Mouse (Mus musculus): Measurements from ENCODE around the gene Vamp2.

Vamp2 gene

DNA sequence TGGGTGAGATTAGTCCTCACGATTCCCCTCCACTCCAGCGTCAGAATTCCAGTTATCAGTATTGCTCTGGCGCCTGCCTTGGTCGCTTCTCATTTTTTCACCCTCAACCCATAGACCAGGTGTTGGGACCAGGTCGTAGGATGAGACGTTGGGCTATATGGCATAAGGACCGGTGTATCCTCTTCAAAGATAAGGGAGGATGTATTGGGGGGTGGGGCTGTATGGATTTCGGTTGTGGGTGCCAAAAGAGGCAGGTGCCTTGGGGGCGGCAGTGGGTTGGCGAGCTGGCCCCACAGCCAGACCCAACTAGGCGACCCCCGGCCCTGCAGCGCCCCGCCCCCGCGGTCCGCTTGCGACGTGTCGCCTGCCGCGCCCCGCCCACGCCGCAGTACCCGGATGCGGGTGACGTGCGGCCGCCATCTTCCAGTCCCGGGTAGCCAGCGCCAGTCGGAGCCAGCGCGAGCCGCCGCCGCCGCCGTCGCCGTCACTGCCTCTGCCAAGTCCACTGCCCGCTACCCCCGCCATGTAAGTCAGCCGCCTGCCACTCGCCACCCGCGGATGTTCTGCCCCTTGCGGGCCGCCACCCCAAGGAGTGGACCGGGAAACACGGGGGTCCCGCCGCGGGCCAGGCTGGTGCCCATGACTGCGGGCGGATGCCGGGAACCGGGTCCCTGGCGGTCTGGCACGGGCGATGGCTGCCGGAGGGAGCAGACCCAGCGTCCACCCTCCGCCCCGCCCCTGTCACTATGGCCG, at the start of gene Vamp2:
Vamp2 (plus strand) TSS at position 388 of the 753 bp plus-strand sequence.
- peak; percentile 94 for DNase-seq (ENCODE audit: low read depth, low spot score)

- peak; percentile 91 for DNase-seq (ENCODE audit: low read depth, low spot score)
Measured at GRCm38 (mm10) chr11:69045531-69046394, 42.5 kb upstream of the Vamp2 start, which contains the start of gene Aurkb. Aurkb (plus strand) TSS chr11:69045647.

- no peak for DNase-seq (ENCODE audit: low read depth, low spot score)
Measured at GRCm38 (mm10) chr11:69046395-69046774, 41.9 kb upstream of the Vamp2 start.

GRCm38 (mm10) chr11:69047592-69047991, 40.7 kb upstream of the Vamp2 start:
- DNase-seq (ENCODE audit: low read depth, low spot score), result no peak

DNA sequence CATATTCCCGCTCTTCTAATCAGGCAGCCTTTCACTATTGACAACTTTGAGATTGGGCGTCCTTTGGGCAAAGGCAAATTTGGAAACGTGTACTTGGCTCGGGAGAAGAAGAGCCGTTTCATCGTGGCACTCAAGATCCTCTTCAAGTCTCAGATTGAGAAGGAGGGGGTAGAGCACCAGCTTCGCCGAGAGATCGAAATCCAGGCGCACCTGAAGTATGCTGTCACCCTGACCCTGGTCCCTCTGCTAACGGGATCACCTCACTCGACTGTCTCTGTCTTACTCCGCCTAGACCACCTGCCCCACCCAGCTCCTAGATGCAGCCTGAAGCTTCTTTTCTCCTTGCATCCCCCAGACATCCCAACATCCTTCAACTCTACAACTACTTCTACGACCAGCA, 40.1 kb upstream of the Vamp2 start:
- DNase-seq (ENCODE audit: low read depth, low spot score), result no peak

DNA sequence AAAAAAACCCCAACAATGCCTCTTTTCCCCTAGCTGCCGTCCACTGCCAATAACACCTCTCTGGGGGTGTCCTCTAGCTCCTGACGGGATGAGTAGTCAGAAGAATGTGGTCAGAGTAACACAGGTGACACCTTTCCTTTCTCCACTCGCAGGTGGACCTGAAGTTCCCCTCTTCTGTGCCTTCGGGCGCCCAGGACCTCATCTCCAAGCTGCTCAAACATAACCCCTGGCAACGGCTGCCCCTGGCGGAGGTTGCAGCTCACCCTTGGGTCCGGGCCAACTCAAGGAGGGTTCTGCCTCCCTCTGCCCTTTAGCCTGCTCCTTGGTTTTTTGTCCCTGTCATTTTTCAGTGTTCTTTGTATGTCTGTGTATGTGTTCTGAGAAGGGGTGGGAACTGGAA, 37.5 kb upstream of the Vamp2 start:
- no peak for DNase-seq (ENCODE audit: low read depth, low spot score)

- no peak for DNase-seq (ENCODE audit: low read depth, low spot score)
Measured at GRCm38 (mm10) chr11:69051771-69052170, 36.5 kb upstream of the Vamp2 start.

DNA sequence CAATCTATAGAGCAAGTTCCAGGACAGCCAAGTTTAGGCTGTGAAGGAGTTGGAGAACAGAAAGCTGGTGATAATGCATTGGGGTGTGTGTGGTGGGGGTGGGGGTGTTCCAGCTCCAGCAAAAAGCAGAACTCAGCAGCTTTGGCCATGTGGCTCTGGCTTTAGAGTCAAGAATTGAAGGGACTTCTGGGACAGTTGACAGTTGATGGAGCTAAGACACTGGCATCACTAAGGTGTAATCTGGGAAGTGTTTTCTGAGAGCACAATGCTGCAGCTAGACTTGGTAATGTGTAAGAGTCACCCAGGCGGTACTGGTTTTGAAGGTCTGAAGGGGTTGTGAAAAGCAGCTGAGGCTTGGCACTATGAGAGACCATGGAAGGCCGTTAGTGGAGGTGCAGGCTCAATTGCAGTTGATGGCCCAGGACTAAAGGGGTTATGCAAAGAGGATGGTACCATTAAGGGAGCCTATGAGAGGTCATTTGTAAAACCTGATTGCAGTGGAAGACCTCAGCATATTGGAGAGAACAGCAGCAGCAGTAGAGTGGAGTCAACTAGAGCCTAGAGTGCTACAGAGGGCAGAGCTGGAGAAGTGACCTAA, 35.4 kb upstream of the Vamp2 start:
- DNase-seq (ENCODE audit: low read depth, low spot score), result no peak

- no peak for DNase-seq (ENCODE audit: low read depth, low spot score)
Measured at GRCm38 (mm10) chr11:69053848-69054247, 34.4 kb upstream of the Vamp2 start.

DNA sequence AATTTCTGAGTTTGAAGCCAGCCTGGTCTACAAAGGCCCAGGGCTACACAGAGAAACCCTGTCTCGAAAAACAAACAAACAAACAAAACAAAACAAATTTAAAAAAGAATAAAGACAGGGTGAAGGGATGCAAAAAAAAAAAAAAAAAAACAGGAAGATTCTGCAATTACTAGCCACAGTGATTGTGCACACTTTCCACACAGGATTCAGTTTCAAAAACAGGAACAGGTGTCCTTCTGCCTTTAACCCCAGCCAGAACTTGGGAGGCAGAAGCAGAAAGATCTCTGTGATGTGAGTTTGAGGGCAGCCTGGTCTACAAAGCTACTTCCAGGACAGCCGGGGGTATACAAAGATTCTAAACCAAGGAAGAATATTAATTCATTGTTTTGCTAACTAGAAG, 30.0 kb upstream of the Vamp2 start:
- no peak for DNase-seq (ENCODE audit: low read depth, low spot score)

- DNase-seq (ENCODE audit: low read depth, low spot score), result no peak
Measured at GRCm38 (mm10) chr11:69058729-69059356, 29.4 kb upstream of the Vamp2 start.

DNA sequence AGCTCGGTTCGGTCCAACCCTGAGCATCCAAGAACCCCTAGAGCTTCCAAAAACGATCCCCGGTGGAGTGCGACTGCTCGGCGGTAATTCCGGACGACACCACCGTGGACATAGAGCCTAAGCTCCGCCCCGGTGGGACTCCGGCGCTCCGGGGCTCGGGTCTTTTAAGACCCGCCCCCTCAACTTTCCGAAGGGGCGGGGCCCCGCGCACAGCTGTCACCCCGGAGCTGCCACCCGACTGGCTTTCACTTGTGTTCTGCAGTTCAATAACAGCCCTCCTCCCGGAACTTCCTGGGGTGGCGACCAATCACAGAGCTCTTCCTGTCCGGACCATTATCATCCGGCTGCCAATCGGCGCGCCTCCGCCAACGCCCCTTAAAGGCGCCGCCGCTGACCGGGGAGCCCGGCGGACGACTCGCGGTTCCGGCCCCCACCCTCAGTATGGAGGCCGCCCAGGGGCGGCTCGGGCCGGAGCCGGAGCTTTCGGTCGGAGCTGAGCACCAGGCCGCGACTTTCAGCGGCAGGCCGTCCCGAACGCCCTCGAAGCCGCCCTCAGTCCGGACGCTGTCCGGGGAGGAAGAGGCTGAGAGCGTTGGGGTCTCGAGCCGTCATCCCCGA, 28.8 kb upstream of the Vamp2 start, which contains the start of gene Borcs6:
Borcs6 (plus strand) TSS at position 361 of the 618 bp plus-strand sequence.
- DNase-seq (ENCODE audit: low read depth, low spot score), result peak; percentile 100

GRCm38 (mm10) chr11:69059975-69060411, 28.3 kb upstream of the Vamp2 start:
- DNase-seq (ENCODE audit: low read depth, low spot score), result peak; percentile 49

GRCm38 (mm10) chr11:69060448-69061254, 27.6 kb upstream of the Vamp2 start:
- peak; percentile 47 for DNase-seq (ENCODE audit: low read depth, low spot score)

- peak; percentile 45 for DNase-seq (ENCODE audit: low read depth, low spot score)
Measured at GRCm38 (mm10) chr11:69061255-69061912, 26.9 kb upstream of the Vamp2 start.

DNA sequence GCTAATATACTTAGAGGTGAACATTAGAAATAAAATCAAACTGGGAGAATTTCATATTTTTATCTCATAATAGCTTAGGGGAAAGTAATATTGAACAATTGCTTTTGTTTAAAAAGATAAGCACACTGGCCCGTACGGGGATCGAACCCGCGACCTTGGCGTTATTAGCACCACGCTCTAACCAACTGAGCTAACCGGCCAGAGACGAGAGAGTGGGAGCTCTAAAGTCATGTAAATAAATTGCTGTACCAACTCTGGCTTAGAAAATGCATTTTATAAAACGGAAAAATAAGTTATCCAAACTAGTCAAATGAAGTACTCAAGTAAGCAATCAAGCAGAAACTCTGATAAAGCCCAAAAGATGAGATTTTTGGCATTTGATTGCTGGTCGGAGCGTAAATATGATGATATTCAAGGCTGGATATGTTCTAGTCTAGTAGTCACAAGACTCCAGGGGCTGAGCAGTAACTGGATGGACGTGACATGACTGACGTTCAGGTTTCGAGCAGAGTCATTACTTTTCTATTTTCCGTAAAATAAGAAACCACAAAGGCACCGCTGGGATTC, 26.0 kb upstream of the Vamp2 start:
- DNase-seq (ENCODE audit: low read depth, low spot score), result peak; percentile 83

DNA sequence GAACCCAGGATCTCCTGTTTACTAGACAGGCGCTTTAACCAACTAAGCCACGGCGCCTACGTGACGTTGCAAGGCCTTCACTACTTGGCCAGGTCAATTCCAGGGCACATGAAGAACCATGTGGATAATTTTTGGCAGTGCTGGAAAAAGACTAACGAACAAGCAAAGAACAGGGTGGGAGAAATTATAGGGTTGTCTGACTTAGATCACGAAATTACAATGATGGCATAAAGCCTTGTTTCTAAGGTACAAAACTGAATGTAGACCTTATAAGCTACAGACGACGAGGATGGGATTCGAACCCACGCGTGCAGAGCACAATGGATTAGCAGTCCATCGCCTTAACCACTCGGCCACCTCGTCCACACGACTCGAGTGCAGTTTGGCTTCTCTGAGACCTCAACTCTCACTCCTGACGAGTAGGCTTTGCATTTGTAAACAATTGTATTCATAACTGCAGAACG, 25.5 kb upstream of the Vamp2 start:
- DNase-seq (ENCODE audit: low read depth, low spot score), result peak; percentile 94

DNA sequence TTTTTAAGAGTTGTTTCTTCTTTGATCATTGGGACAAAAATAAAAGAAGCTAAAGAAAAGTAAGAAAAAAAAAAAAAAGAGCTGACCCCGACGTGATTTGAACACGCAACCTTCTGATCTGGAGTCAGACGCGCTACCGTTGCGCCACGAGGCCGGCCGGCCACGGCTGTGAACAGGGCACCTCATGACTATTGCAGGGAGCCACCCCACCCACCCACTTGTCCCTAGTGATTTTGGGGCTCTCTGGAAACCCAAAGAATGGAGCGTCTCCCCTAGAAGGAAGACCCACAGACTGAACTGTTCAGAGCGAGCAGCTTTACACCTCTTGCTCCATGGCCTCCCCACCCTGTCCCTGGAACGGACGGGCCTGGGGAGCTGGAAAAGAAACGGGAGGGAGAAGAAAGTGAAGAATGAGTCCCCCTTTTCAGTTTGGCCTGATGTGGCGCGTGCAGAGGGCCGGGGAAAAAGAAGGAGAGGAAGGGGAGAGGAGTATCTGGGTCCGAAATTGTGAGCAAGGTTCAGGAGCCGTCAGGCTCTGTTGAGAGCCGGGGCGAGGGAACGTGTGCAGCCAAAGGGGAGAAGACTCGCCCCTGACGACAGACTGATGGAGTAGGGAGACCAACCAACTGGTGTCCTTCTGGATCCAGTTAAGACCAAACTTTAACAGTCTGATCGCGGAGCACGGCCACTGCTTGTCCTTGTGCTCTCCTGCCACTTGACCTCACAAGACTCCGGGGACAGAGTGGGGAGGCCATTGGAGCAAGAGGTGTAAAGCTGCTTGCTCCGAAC, 24.7 kb upstream of the Vamp2 start:
- peak; percentile 81 for DNase-seq (ENCODE audit: low read depth, low spot score)

Measured in brain, adult 2 months (tissue).